Mouse (Mus musculus): ENCODE results near the gene Usp40. TPM values are rescaled to one million over a fixed set of nuclear protein-coding genes. Genes with fewer than 3 reads are reported as not detected.
"Not testable (repeated sequence)": the region's sequence is repeated elsewhere in the genome, so short reads cannot be mapped to it uniquely, and the experiment has no call there.

Gene Usp40
- 16.7 and 19.2 TPM in 2 replicates for polyA plus RNA-seq (2012; ENCODE audit: insufficient read depth, insufficient read length, missing spikeins)

DNA sequence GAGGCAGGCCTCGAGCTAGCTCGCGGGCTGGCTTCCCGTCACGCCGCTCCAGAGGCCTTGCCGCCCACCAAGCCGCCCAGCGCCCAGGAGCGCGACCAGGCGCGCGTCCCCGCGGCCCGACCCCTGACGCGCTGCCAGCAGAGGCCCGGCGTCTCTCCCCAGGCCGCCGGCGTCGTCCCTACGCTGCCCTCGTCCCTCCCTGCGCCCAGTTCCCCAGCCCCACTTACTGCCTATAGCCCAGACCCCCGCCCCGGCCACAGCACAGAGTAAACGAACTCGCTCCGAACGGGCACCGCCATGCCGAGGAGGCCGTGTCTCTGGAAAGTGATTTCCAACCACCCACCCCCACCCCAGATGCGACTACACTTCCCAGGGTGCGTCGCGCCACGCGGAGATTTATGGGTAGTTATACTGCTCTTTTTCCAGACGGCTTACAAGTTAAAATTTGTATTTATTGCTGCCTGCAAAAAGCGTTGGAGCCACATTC is at the start of gene Usp40:
Usp40 (minus strand) TSS at position 341 of the 487 bp plus-strand sequence.
- peak within 1 kb of the TSS; percentile 56 for H3K27ac ChIP-seq (ENCODE audit: insufficient read depth, low read depth, low read length)
- TF ChIP-seq CTCF (IDR thresholded peaks at IDR 0.05; ENCODE audit: low read depth, low read length): no peak
- no peak for TF ChIP-seq POLR2A (IDR thresholded peaks at IDR 0.05; ENCODE audit: borderline replicate concordance, low read depth, low read length)
- H3K4me1 ChIP-seq (ENCODE audit: control insufficient read depth, insufficient read depth, low read length): peaks cover 14% of the 10 kb centered on the region
- peak within 1 kb of the TSS; percentile 88 for H3K4me3 ChIP-seq (ENCODE audit: insufficient read depth, low read length)

DNA sequence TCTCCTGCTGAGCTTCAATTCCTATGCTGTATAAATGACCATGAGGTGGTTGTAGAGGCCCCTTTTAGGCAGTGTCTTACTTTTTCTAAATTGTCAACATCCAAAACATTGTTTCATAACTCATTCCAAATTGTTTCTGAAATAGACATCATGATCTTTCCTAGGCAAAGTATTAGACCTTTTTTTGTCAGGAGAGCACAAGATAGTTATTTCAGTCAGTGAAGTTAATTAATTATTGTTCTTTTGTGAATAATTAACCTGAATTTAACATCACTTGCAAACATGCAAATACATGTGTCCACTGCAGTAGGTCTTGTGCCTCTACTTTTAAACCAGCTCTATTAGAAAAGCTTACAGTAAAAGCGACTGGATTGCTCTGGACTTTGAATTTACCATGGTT is 46.7 kb upstream of the Usp40 start, which contains the start of gene Ugt1a10:
Ugt1a10 (plus strand) TSS at position 301 of the 400 bp plus-strand sequence.
- H3K4me3 ChIP-seq (ENCODE audit: insufficient read depth, low read length): no peak within 1 kb of the TSS
- H3K27ac ChIP-seq (ENCODE audit: insufficient read depth, low read depth, low read length): no peak within 1 kb of the TSS
- no peak for TF ChIP-seq POLR2A (IDR thresholded peaks at IDR 0.05; ENCODE audit: borderline replicate concordance, low read depth, low read length)
- TF ChIP-seq CTCF (IDR thresholded peaks at IDR 0.05; ENCODE audit: low read depth, low read length): no peak
- no peaks in the 10 kb centered on the region for H3K4me1 ChIP-seq (ENCODE audit: control insufficient read depth, insufficient read depth, low read length)

GRCm38 (mm10) chr1:88047408-88047807 is 39.1 kb upstream of the Usp40 start:
- peaks cover 18% of the 10 kb centered on the region for H3K4me1 ChIP-seq (ENCODE audit: control insufficient read depth, insufficient read depth, low read length)
- H3K27ac ChIP-seq (ENCODE audit: insufficient read depth, low read depth, low read length); H3K4me3 ChIP-seq (ENCODE audit: insufficient read depth, low read length): not testable (repeated sequence)

DNA sequence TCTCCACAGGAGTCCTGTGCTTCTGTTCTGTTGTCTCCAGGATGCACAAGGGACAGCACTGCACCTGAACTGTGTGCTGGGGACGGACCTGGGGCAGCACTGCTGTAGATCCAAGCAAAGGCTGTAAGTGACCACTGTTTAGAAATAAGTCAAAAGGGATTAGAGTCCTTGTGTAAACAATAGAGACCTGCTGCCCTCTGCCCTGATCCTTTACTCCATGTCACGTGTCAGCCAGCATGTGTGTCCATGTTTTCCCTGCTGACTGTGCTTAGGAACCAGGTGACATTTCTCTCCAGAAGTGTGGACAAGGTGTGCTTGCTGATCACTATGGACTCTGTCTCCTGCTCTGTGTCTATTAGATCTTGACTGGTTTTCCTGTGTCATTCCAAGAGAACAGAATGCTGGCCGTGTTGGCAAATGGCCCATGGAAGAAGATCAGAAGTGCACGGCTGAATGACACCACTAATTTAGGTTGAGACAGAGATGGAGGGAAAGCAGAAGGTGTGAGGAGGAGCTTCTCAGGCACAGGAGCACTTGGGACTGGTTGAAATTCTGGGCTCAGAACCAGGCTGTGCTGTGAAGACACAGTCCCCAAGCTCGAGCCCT is 36.6 kb upstream of the Usp40 start:
- not testable (repeated sequence) for H3K4me3 ChIP-seq (ENCODE audit: insufficient read depth, low read length); H3K27ac ChIP-seq (ENCODE audit: insufficient read depth, low read depth, low read length)
- peaks cover 17% of the 10 kb centered on the region for H3K4me1 ChIP-seq (ENCODE audit: control insufficient read depth, insufficient read depth, low read length)

DNA sequence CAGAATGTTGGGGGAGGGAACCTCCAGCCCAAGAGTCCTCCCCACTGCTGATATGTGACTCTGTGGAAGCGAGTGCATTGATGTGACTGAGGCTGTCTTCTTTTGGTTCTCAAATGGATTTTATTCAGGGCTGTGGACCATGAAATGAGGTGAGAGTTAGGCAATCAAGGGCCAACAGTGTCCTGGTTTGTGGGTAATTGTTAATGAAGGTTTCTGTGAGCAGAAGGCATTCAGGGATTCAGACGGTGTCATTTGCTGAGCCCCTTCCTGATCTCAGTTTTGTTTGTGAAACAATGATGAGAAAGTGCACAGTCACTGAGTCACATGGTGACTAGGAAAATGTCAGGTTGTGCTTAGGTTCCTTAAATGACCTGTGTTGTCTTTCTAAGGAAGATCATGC is 34.7 kb upstream of the Usp40 start:
- H3K4me3 ChIP-seq (ENCODE audit: insufficient read depth, low read length); H3K27ac ChIP-seq (ENCODE audit: insufficient read depth, low read depth, low read length): not testable (repeated sequence)
- H3K4me1 ChIP-seq (ENCODE audit: control insufficient read depth, insufficient read depth, low read length): peaks cover 10% of the 10 kb centered on the region

DNA sequence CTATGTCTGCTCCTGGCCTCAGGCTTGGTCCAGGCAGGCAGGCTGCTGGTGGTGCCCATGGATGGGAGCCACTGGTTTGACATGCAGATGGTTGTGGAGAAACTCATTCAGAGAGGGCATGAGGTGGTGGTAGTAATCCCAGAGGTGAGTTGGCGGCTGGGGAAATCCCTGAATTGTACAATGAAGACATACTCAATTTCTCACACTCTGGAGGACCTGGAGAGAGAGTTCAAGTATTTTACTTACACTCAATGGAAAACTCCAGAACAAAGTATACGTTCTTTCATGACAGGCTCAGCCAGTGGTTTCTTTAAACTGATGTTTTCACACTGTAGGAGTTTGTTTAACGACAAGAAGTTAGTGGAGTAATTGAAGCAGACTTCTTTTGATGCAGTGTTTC is 16.9 kb upstream of the Usp40 start:
- H3K4me1 ChIP-seq (ENCODE audit: control insufficient read depth, insufficient read depth, low read length); H3K27ac ChIP-seq (ENCODE audit: insufficient read depth, low read depth, low read length); H3K4me3 ChIP-seq (ENCODE audit: insufficient read depth, low read length): not testable (repeated sequence)

- TF ChIP-seq CTCF (IDR thresholded peaks at IDR 0.05; ENCODE audit: low read depth, low read length): no peak
- TF ChIP-seq POLR2A (IDR thresholded peaks at IDR 0.05; ENCODE audit: borderline replicate concordance, low read depth, low read length): no peak
- Histone ChIP-seq H3K4me1 (ENCODE audit: control insufficient read depth, insufficient read depth, low read length) (peaks cover 6% of the 10 kb centered on the region; the same call in 1 of the 2 replicates), H3K4me3 (ENCODE audit: insufficient read depth, low read length) (no peak overlapping the region), H3K27ac (ENCODE audit: insufficient read depth, low read depth, low read length) (no peak overlapping the region)
Measured at GRCm38 (mm10) chr1:88015371-88015770, 7.0 kb upstream of the Usp40 start.

DNA sequence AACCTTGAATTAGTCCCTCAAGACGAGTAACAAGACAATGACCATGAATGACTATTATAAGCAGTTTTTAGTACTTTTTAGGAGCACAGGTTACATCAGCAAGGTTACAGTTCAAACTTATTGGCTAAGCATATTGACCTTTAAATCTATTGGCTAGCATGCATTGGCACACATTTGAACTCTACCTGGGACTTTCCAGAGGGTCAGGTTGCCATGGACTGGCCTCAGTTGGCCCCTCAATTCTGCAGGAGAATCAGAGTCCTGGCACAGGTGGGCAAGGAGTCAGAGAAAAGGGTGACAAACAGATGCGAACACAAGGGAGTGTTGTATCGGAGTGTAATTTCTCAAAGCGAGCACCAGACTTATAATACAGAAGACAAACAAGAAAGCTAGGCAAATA is 6.3 kb upstream of the Usp40 start:
- no peak overlapping the region for H3K27ac ChIP-seq (ENCODE audit: insufficient read depth, low read depth, low read length)
- H3K4me1 ChIP-seq (ENCODE audit: control insufficient read depth, insufficient read depth, low read length): peaks cover 6% of the 10 kb centered on the region; the same call in 1 of the 2 replicates
- no peak for TF ChIP-seq POLR2A (IDR thresholded peaks at IDR 0.05; ENCODE audit: borderline replicate concordance, low read depth, low read length)
- TF ChIP-seq CTCF (IDR thresholded peaks at IDR 0.05; ENCODE audit: low read depth, low read length): no peak
- no peak overlapping the region for H3K4me3 ChIP-seq (ENCODE audit: insufficient read depth, low read length)

- H3K27ac ChIP-seq (ENCODE audit: insufficient read depth, low read depth, low read length): no peak overlapping the region
- TF ChIP-seq CTCF (IDR thresholded peaks at IDR 0.05; ENCODE audit: low read depth, low read length): no peak
- TF ChIP-seq POLR2A (IDR thresholded peaks at IDR 0.05; ENCODE audit: borderline replicate concordance, low read depth, low read length): no peak
- no peak overlapping the region for H3K4me3 ChIP-seq (ENCODE audit: insufficient read depth, low read length)
- H3K4me1 ChIP-seq (ENCODE audit: control insufficient read depth, insufficient read depth, low read length): peaks cover 6% of the 10 kb centered on the region; the same call in 1 of the 2 replicates
Measured at GRCm38 (mm10) chr1:88014194-88014593, 5.8 kb upstream of the Usp40 start.

- Histone ChIP-seq H3K4me1 (ENCODE audit: control insufficient read depth, insufficient read depth, low read length) (peaks cover 8% of the 10 kb centered on the region), H3K27ac (ENCODE audit: insufficient read depth, low read depth, low read length) (no peak overlapping the region), H3K4me3 (ENCODE audit: insufficient read depth, low read length) (no peak overlapping the region)
- TF ChIP-seq CTCF (IDR thresholded peaks at IDR 0.05; ENCODE audit: low read depth, low read length): no peak
Measured at GRCm38 (mm10) chr1:88013726-88014125, 5.4 kb upstream of the Usp40 start.

- Histone ChIP-seq H3K4me3 (ENCODE audit: insufficient read depth, low read length) (no peak overlapping the region), H3K4me1 (ENCODE audit: control insufficient read depth, insufficient read depth, low read length) (peaks cover 20% of the 10 kb centered on the region), H3K27ac (ENCODE audit: insufficient read depth, low read depth, low read length) (no peak overlapping the region)
- TF ChIP-seq POLR2A (IDR thresholded peaks at IDR 0.05; ENCODE audit: borderline replicate concordance, low read depth, low read length): no peak
- no peak for TF ChIP-seq CTCF (IDR thresholded peaks at IDR 0.05; ENCODE audit: low read depth, low read length)
Measured at GRCm38 (mm10) chr1:88009521-88009920, 1.2 kb upstream of the Usp40 start.

Measured in bone marrow macrophage, adult 2 months (primary cell).